Comparison of ENCODE assay signal across 10 mouse cellular contexts in genomic region chr1:153485201-153485796, GRCm38 (mm10). TPM values are rescaled to one million over a fixed set of nuclear protein-coding genes. Genes with fewer than 3 reads are reported as not detected.
DNase-seq lines count a peak whose midpoint lies in the region; ATAC-seq and TF ChIP-seq lines count a peak whose summit lies in the region.
"Had no signal": no experiment of that assay in that cellular context is flagged by ENCODE, and none has a peak within 500 bp of the region (broad histone marks: within the 10 kb centered on the region; RNA-seq: fewer than 3 reads in every experiment).

No protein-coding gene starts in this region.

- no peak overlapping the region for H3K27ac ChIP-seq in lung, embryonic 16.5 days (ENCODE audit: low read length)
- H3K27ac ChIP-seq in limb, embryonic 14.5 days (replicated peaks; ENCODE audit: low read depth, low read length), result no peak overlapping the region
- H3K27ac ChIP-seq in stomach, embryonic 16.5 days (ENCODE audit: low read length), result no peak overlapping the region

- ATAC-seq in lung, embryonic 16.5 days (ENCODE audit: low read depth), result no peak
- ATAC-seq in limb, embryonic 14.5 days (ENCODE audit: low FRiP score, low read depth), result no peak
- no peak for ATAC-seq in stomach, embryonic 16.5 days (ENCODE audit: insufficient read depth, low FRiP score)

- peak overlapping the region; percentile 86 for H3K4me2 ChIP-seq in lung, embryonic 16.5 days (ENCODE audit: low read depth, low read length)
- H3K4me2 ChIP-seq in limb, embryonic 14.5 days (replicated peaks; ENCODE audit: low read depth, low read length, severe bottlenecking), result peak overlapping the region; percentile 48
- peak overlapping the region; percentile 71 for H3K4me2 ChIP-seq in stomach, embryonic 16.5 days (ENCODE audit: low read depth, low read length)

- 37% methylated on average over 2 of the region's 2 CpGs for WGBS in lung, embryonic 16.5 days
- WGBS in limb, embryonic 14.5 days, result 66% methylated on average over 2 of the region's 2 CpGs
- 42% methylated on average over 2 of the region's 2 CpGs for WGBS in stomach, embryonic 16.5 days

- H3K9me3 ChIP-seq in lung, embryonic 16.5 days (ENCODE audit: control insufficient read depth, low read length), result no peaks in the 10 kb centered on the region
- H3K9me3 ChIP-seq in erythroblast, embryonic 14.5 days (ENCODE audit: control insufficient read depth, low read length), result no peaks in the 10 kb centered on the region
- H3K9me3 ChIP-seq in limb, embryonic 14.5 days (ENCODE audit: control insufficient read depth, low read length), result no peaks in the 10 kb centered on the region
- no peaks in the 10 kb centered on the region for H3K9me3 ChIP-seq in stomach, embryonic 16.5 days (replicated peaks; ENCODE audit: control insufficient read depth, low read length)

- H3K36me3 ChIP-seq in lung, embryonic 16.5 days (ENCODE audit: control insufficient read depth, insufficient read depth, low read length), result peaks cover 23% of the 10 kb centered on the region
- peaks cover 52% of the 10 kb centered on the region for H3K36me3 ChIP-seq in erythroblast, embryonic 14.5 days (ENCODE audit: control insufficient read depth)
- peaks cover 24% of the 10 kb centered on the region for H3K36me3 ChIP-seq in limb, embryonic 14.5 days (ENCODE audit: control insufficient read depth, insufficient read depth, low read length)
- H3K36me3 ChIP-seq in stomach, embryonic 16.5 days (ENCODE audit: control insufficient read depth, insufficient read depth, low read length), result peaks cover 14% of the 10 kb centered on the region

- H3K4me1 ChIP-seq in lung, embryonic 16.5 days (replicated peaks; ENCODE audit: control insufficient read depth, insufficient read depth, low read length), result peaks cover 22% of the 10 kb centered on the region
- peaks cover 43% of the 10 kb centered on the region for H3K4me1 ChIP-seq in erythroblast, embryonic 14.5 days (ENCODE audit: control insufficient read depth)
- peaks cover 21% of the 10 kb centered on the region for H3K4me1 ChIP-seq in limb, embryonic 14.5 days (ENCODE audit: control insufficient read depth, insufficient read depth, low read length)
- H3K4me1 ChIP-seq in stomach, embryonic 16.5 days (ENCODE audit: control insufficient read depth, insufficient read depth, low read length), result peaks cover 19% of the 10 kb centered on the region

- H3K4me3 ChIP-seq in lung, embryonic 16.5 days (ENCODE audit: low read length), result peak overlapping the region; percentile 42
- peak overlapping the region; percentile 99 for H3K4me3 ChIP-seq in erythroblast, embryonic 14.5 days (replicated peaks)
- H3K4me3 ChIP-seq in limb, embryonic 14.5 days (replicated peaks; ENCODE audit: low read length), result peak overlapping the region; percentile 100
- H3K4me3 ChIP-seq in stomach, embryonic 16.5 days (replicated peaks; ENCODE audit: low read length), result peak overlapping the region; percentile 38

- peak overlapping the region; percentile 32 for H3K9ac ChIP-seq in lung, embryonic 16.5 days (ENCODE audit: low read length)
- H3K9ac ChIP-seq in limb, embryonic 14.5 days (ENCODE audit: low read depth, low read length, severe bottlenecking), result peak overlapping the region; percentile 95; the same call in 1 of the 2 replicates
- peak overlapping the region; percentile 50 for H3K9ac ChIP-seq in stomach, embryonic 16.5 days (ENCODE audit: low read length)

- no peaks in the 10 kb centered on the region for H3K27me3 ChIP-seq in lung, embryonic 16.5 days (ENCODE audit: control insufficient read depth, insufficient read depth, low read depth, low read length)
- H3K27me3 ChIP-seq in erythroblast, embryonic 14.5 days (ENCODE audit: control insufficient read depth), result no peaks in the 10 kb centered on the region
- no peaks in the 10 kb centered on the region for H3K27me3 ChIP-seq in limb, embryonic 14.5 days (ENCODE audit: control insufficient read depth, insufficient read depth, low read length)
- no peaks in the 10 kb centered on the region for H3K27me3 ChIP-seq in stomach, embryonic 16.5 days (ENCODE audit: control insufficient read depth, insufficient read depth, low read length)

- TF ChIP-seq POLR2A in limb, embryonic 14.5 days (IDR thresholded peaks at IDR 0.05; ENCODE audit: borderline replicate concordance, extremely low read depth, insufficient read depth, insufficient read length), result no peak

- DNase-seq in lung, postnatal 14 days, result no peak
- DNase-seq in limb, embryonic 14.5 days (ENCODE audit: low spot score), result no peak
- no peak for DNase-seq in natural killer cell, adult 2 months (ENCODE audit: low spot score in 2 of 2)
- no peak for DNase-seq in kidney, postnatal 14 days
- no peak for DNase-seq in MN1 (ENCODE audit: low spot score)
- DNase-seq: adrenal gland, postnatal 25 days; kidney, adult 18-20 months had no signal

RNA-seq across cellular contexts. Expression of gene Dhx9, which starts 2.2 kb away (rescaled TPM):
- 24.5 and 26.3 TPM in 2 replicates for polyA plus RNA-seq in lung, embryonic 16.5 days (2015; fragmentation: Nextera tagmentation; extraction: Ambion mirVana)
- polyA plus RNA-seq in erythroblast, embryonic 14.5 days (2012), result 1.9 and 2.2 TPM in 2 replicates
- polyA plus RNA-seq in limb, embryonic 14.5 days (2012; rRNA removed), result 104 and 143 TPM in 2 replicates
- 24.2 and 26.9 TPM in 2 replicates for polyA plus RNA-seq in limb, embryonic 14.5 days (2014; fragmentation: Nextera tagmentation; extraction: Ambion mirVana)
- polyA plus RNA-seq in stomach, embryonic 16.5 days (2015; fragmentation: Nextera tagmentation; extraction: Ambion mirVana), result 18.6 and 22.0 TPM in 2 replicates

Comparison
In these comparisons a context has a peak if more than half of its experiments do, and no peak if none do; other contexts are left out.
1. H3K4me3 ChIP-seq: peak in every context shown above with its lines; median percentile 100 in limb, embryonic 14.5 days; 99 in erythroblast, embryonic 14.5 days; 42 in lung, embryonic 16.5 days; 38 in stomach, embryonic 16.5 days.
2. H3K9ac ChIP-seq: peak in every context shown above with its lines; median percentile 95 in limb, embryonic 14.5 days; 50 in stomach, embryonic 16.5 days; 32 in lung, embryonic 16.5 days.